Mouse (Mus musculus): ENCODE results near the gene Krtap17-1. TPM values are rescaled to one million over a fixed set of nuclear protein-coding genes. Genes with fewer than 3 reads are reported as not detected.

Gene Krtap17-1
- polyA plus RNA-seq, 1 experiment from 2014 or later: 0.48 TPM

Other genes starting within 250 kb of the Krtap17-1 start
- not detected in 2 replicates for gene Gm11595, start 221.1 kb downstream of the Krtap17-1 start, polyA plus RNA-seq (2014; fragmentation: Nextera tagmentation; extraction: Ambion mirVana)
- gene Krtap4-8, start 213.3 kb downstream of the Krtap17-1 start, polyA plus RNA-seq (2014; fragmentation: Nextera tagmentation; extraction: Ambion mirVana): not detected in 2 replicates
- gene Krtap4-9, start 208.8 kb downstream of the Krtap17-1 start, polyA plus RNA-seq (2014; fragmentation: Nextera tagmentation; extraction: Ambion mirVana): not detected in 2 replicates
- gene Gm11596, start 200.5 kb downstream of the Krtap17-1 start, polyA plus RNA-seq (2014; fragmentation: Nextera tagmentation; extraction: Ambion mirVana): not detected in 2 replicates
- not detected in 2 replicates for gene Gm11569, start 195.1 kb downstream of the Krtap17-1 start, polyA plus RNA-seq (2014; fragmentation: Nextera tagmentation; extraction: Ambion mirVana)
- gene Gm11554, start 189.5 kb downstream of the Krtap17-1 start, polyA plus RNA-seq (2014; fragmentation: Nextera tagmentation; extraction: Ambion mirVana): not detected in 2 replicates
- not detected in 2 replicates for gene Krtap4-13, start 184.1 kb downstream of the Krtap17-1 start, polyA plus RNA-seq (2014; fragmentation: Nextera tagmentation; extraction: Ambion mirVana)
- not detected in 2 replicates for gene Gm11564, start 178.3 kb downstream of the Krtap17-1 start, polyA plus RNA-seq (2014; fragmentation: Nextera tagmentation; extraction: Ambion mirVana)
- not detected in 2 replicates for gene 2300003K06Rik, start 155.9 kb downstream of the Krtap17-1 start, polyA plus RNA-seq (2014; fragmentation: Nextera tagmentation; extraction: Ambion mirVana)
- not detected in 2 replicates for gene Krtap4-16, start 142.4 kb downstream of the Krtap17-1 start, polyA plus RNA-seq (2014; fragmentation: Nextera tagmentation; extraction: Ambion mirVana)
- not detected in 2 replicates for gene Gm11568, start 136.1 kb downstream of the Krtap17-1 start, polyA plus RNA-seq (2014; fragmentation: Nextera tagmentation; extraction: Ambion mirVana)
- gene Gm11559, start 129.5 kb downstream of the Krtap17-1 start, polyA plus RNA-seq (2014; fragmentation: Nextera tagmentation; extraction: Ambion mirVana): not detected in 2 replicates
- gene Krtap9-1, start 120.6 kb downstream of the Krtap17-1 start, polyA plus RNA-seq (2014; fragmentation: Nextera tagmentation; extraction: Ambion mirVana): not detected in 2 replicates
- not detected in 2 replicates for gene Gm11567, start 114.8 kb downstream of the Krtap17-1 start, polyA plus RNA-seq (2014; fragmentation: Nextera tagmentation; extraction: Ambion mirVana)
- gene Krtap31-1, start 86.1 kb downstream of the Krtap17-1 start, polyA plus RNA-seq (2014; fragmentation: Nextera tagmentation; extraction: Ambion mirVana): not detected in 2 replicates
- not detected in 2 replicates for gene Gm11565, start 79.2 kb downstream of the Krtap17-1 start, polyA plus RNA-seq (2014; fragmentation: Nextera tagmentation; extraction: Ambion mirVana)
- gene Krtap31-2, start 57.7 kb downstream of the Krtap17-1 start, polyA plus RNA-seq (2014; fragmentation: Nextera tagmentation; extraction: Ambion mirVana): not detected in 2 replicates
- gene Krtap9-5, start 45.5 kb downstream of the Krtap17-1 start, polyA plus RNA-seq (2014; fragmentation: Nextera tagmentation; extraction: Ambion mirVana): not detected in 2 replicates
- not detected in 2 replicates for gene Krtap29-1, start 14.9 kb downstream of the Krtap17-1 start, polyA plus RNA-seq (2014; fragmentation: Nextera tagmentation; extraction: Ambion mirVana)
- not detected in 2 replicates for gene Krtap16-1, start 7.4 kb downstream of the Krtap17-1 start, polyA plus RNA-seq (2014; fragmentation: Nextera tagmentation; extraction: Ambion mirVana)
- gene Krt33a, start 22.2 kb upstream of the Krtap17-1 start, polyA plus RNA-seq (2014; fragmentation: Nextera tagmentation; extraction: Ambion mirVana): not detected in 2 replicates
- 0.15 and 0.16 TPM in 2 replicates for gene Krt33b, start 35.9 kb upstream of the Krtap17-1 start, polyA plus RNA-seq (2014; fragmentation: Nextera tagmentation; extraction: Ambion mirVana)
- gene Krt34, start 47.6 kb upstream of the Krtap17-1 start, polyA plus RNA-seq (2014; fragmentation: Nextera tagmentation; extraction: Ambion mirVana): not detected in 2 replicates
- gene Krt31, start 56.6 kb upstream of the Krtap17-1 start, polyA plus RNA-seq (2014; fragmentation: Nextera tagmentation; extraction: Ambion mirVana): not detected in 2 replicates
- gene Krt32, start 94.2 kb upstream of the Krtap17-1 start, polyA plus RNA-seq (2014; fragmentation: Nextera tagmentation; extraction: Ambion mirVana): not detected in 2 replicates
- gene Krt35, start 102.2 kb upstream of the Krtap17-1 start, polyA plus RNA-seq (2014; fragmentation: Nextera tagmentation; extraction: Ambion mirVana): 0.11 TPM in 1 of 2 replicates, not detected in the other
- gene Krt36, start 111.6 kb upstream of the Krtap17-1 start, polyA plus RNA-seq (2014; fragmentation: Nextera tagmentation; extraction: Ambion mirVana): 0.08 and 0.11 TPM in 2 replicates
- not detected in 2 replicates for gene Krt13, start 127.6 kb upstream of the Krtap17-1 start, polyA plus RNA-seq (2014; fragmentation: Nextera tagmentation; extraction: Ambion mirVana)
- 3.4 and 6.7 TPM in 2 replicates for gene Krt15, start 141.9 kb upstream of the Krtap17-1 start, polyA plus RNA-seq (2014; fragmentation: Nextera tagmentation; extraction: Ambion mirVana)
- 6.4 and 8.0 TPM in 2 replicates for gene Krt19, start 154.7 kb upstream of the Krtap17-1 start, polyA plus RNA-seq (2014; fragmentation: Nextera tagmentation; extraction: Ambion mirVana)
- gene Krt9, start 199.3 kb upstream of the Krtap17-1 start, polyA plus RNA-seq (2014; fragmentation: Nextera tagmentation; extraction: Ambion mirVana): 0.07 and 0.09 TPM in 2 replicates
- gene Krt14, start 213.6 kb upstream of the Krtap17-1 start, polyA plus RNA-seq (2014; fragmentation: Nextera tagmentation; extraction: Ambion mirVana): 47.5 and 49.6 TPM in 2 replicates